Mouse (Mus musculus) midbrain, embryonic 15.5 days (tissue): Measurements from ENCODE around the gene Abca3. TPM values are rescaled to one million over a fixed set of nuclear protein-coding genes. Genes with fewer than 3 reads are reported as not detected.
A peak's percentile ranks its signal among the peaks of the same experiment; 100 is the strongest.
"Not testable (repeated sequence)": the region's sequence is repeated elsewhere in the genome, so short reads cannot be mapped to it uniquely, and the experiment has no call there.

Experiments used
- ATAC-seq: fragments of 200-750 bp; cut with Nextera tagmentation; replicated peaks from 2 replicates; pipeline ENCODE4 v1.8.0; 2017; ENCODE audit warnings: moderate TSS enrichment
- H3K27ac ChIP-seq: fragments of 300-500 bp; sonication (generic); 2 replicates; pipeline ENCODE4 v1.5.1; 2015; ENCODE audit warnings: mild to moderate bottlenecking, inconsistent platforms
- H3K27me3 ChIP-seq: fragments of 300-500 bp; sonication (generic); replicated peaks from 2 replicates; pipeline ENCODE4 v1.6.1; 2015; ENCODE audit warnings: inconsistent platforms
- H3K36me3 ChIP-seq: fragments of 300-500 bp; sonication (generic); replicated peaks from 2 replicates; pipeline ENCODE4 v1.6.1; 2015; ENCODE audit warnings: inconsistent platforms
- H3K4me1 ChIP-seq: fragments of 300-500 bp; sonication (generic); 2 replicates; pipeline ENCODE4 v1.6.1; 2015; ENCODE audit warnings: inconsistent platforms
- H3K4me2 ChIP-seq: fragments of 300-500 bp; sonication (generic); 2 replicates; pipeline ENCODE4 v1.6.1; 2015; ENCODE audit warnings: inconsistent platforms, mild to moderate bottlenecking, moderate library complexity
- H3K4me3 ChIP-seq: fragments of 300-500 bp; sonication (generic); 2 replicates; pipeline ENCODE4 v1.5.1; 2015; ENCODE audit warnings: mild to moderate bottlenecking, inconsistent platforms
- H3K9ac ChIP-seq: fragments of 300-500 bp; sonication (generic); 2 replicates; pipeline ENCODE4 v1.6.1; 2015; ENCODE audit warnings: mild to moderate bottlenecking, inconsistent platforms
- H3K9me3 ChIP-seq: fragments of 300-500 bp; sonication (generic); 2 replicates; pipeline ENCODE4 v1.6.1; 2016; ENCODE audit warnings: inconsistent platforms
- WGBS: fragments of 180-500 bp; shearing (Covaris S2); methylation state at CpG from one replicate; pipeline ENCODE4 v1.1.7; 2015; ENCODE audit warnings: mixed read lengths; 5-methylcytosine and 5-hydroxymethylcytosine counted together
- polyA plus RNA-seq: library from polyadenylated mRNA; unstranded; fragments of >200 nt; fragmentation: Nextera tagmentation; extraction: Ambion mirVana; gene quantifications from 2 replicates; pipeline ENCODE4 v1.2.1, GENCODE M21; 2015

Gene Abca3
- polyA plus RNA-seq, 1 experiment from 2014 or later = 34.6 TPM

GRCm38 (mm10) chr17:24391149-24391548 is 39.4 kb downstream of the Abca3 start:
- Histone ChIP-seq H3K4me1 (no peaks in the 10 kb centered on the region), H3K36me3 (peaks cover 46% of the 10 kb centered on the region)
- WGBS = 67% methylated on average over 8 of the region's 8 CpGs

DNA sequence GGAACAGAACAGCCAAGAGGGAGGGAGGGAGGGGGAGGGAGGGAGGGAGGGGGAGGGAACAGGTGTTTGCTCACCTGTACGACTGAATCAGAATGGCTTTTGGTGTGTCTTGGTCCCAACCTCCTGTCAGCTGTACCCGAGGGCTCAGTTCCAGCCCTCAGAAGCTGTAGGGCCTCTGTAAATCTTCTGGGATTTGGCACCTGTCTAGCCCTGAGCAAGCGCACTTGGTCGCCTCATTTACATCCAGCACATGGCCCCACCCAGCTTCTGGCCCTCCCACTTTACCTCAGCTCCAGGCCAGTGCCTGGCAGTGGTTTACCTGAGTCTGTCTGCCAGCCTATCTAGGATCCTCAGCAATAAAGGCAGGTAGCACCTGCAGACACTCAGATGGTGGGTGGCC is 41.8 kb downstream of the Abca3 start:
- H3K36me3 ChIP-seq = peaks cover 38% of the 10 kb centered on the region

More at GRCm38 (mm10) chr17:24391149-24391548, 39.4 kb downstream of the Abca3 start:
- Histone ChIP-seq H3K27me3 (no peaks in the 10 kb centered on the region), H3K9me3 (no peaks in the 10 kb centered on the region), H3K4me3 (no peak overlapping the region), H3K4me2 (no peak overlapping the region), H3K27ac (no peak overlapping the region), H3K9ac (no peak overlapping the region)
- no peak for ATAC-seq

DNA sequence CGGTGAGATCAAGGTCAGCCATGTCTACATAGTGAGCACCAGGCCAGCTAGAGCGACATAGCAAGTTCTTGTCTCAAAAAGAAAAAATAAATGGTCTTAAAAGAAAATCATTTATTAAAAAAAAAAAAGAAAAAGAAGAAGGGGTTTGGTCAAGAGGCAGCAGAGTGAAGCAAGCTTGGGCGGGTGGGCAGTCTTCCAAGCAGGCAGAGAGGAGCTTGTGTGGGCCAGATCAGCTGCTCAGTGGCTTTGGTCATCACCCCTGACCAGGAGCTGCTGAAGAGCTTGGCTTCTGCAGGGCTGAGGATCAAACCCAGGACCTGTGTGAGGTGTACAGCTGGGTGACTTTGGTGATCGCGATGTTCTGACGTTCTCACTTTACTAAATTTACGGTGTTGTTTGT is 42.7 kb downstream of the Abca3 start:
- Histone ChIP-seq H3K4me2 (no peak overlapping the region), H3K36me3 (peaks cover 34% of the 10 kb centered on the region; the same call in 1 of the 2 replicates), H3K9ac (no peak overlapping the region), H3K27ac (no peak overlapping the region), H3K27me3 (no peaks in the 10 kb centered on the region), H3K9me3 (no peaks in the 10 kb centered on the region), H3K4me1 (no peaks in the 10 kb centered on the region), H3K4me3 (no peak overlapping the region)
- ATAC-seq = no peak
- 93% methylated on average over 7 of the region's 7 CpGs for WGBS

More for the DNA sequence above, 41.8 kb downstream of the Abca3 start:
- Histone ChIP-seq H3K9me3 (no peaks in the 10 kb centered on the region), H3K27ac (no peak overlapping the region), H3K9ac (no peak overlapping the region), H3K4me1 (no peaks in the 10 kb centered on the region), H3K27me3 (no peaks in the 10 kb centered on the region), H3K4me2 (no peak overlapping the region), H3K4me3 (no peak overlapping the region)
- ATAC-seq = no peak
- 48% methylated on average over 3 of the region's 4 CpGs for WGBS

DNA sequence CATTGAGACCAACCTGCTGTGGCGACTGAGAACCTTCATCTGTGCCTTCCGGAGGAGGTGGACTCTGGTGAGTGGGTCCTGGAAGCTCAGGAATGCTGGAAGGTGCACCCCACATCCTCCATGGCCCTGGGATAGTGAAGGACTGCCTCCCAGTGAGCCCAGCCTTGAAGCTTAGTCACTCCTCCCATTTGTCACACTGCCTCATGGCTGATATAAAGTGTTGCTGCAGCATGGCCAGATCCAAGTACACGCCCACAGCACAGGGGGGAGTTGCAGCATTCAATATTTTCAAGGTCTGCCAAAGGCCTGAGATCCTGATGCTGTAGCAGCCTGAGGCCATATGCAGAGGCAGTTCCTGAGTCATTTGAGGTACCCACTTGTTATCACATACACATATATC is 50.6 kb downstream of the Abca3 start:
- Histone ChIP-seq H3K9ac (no peak overlapping the region), H3K27ac (no peak overlapping the region), H3K4me1 (no peaks in the 10 kb centered on the region), H3K27me3 (no peaks in the 10 kb centered on the region), H3K9me3 (no peaks in the 10 kb centered on the region), H3K36me3 (peaks cover 59% of the 10 kb centered on the region), H3K4me2 (no peak overlapping the region), H3K4me3 (no peak overlapping the region)
- no peak for ATAC-seq
- 83% methylated on average over 3 of the region's 3 CpGs for WGBS

DNA sequence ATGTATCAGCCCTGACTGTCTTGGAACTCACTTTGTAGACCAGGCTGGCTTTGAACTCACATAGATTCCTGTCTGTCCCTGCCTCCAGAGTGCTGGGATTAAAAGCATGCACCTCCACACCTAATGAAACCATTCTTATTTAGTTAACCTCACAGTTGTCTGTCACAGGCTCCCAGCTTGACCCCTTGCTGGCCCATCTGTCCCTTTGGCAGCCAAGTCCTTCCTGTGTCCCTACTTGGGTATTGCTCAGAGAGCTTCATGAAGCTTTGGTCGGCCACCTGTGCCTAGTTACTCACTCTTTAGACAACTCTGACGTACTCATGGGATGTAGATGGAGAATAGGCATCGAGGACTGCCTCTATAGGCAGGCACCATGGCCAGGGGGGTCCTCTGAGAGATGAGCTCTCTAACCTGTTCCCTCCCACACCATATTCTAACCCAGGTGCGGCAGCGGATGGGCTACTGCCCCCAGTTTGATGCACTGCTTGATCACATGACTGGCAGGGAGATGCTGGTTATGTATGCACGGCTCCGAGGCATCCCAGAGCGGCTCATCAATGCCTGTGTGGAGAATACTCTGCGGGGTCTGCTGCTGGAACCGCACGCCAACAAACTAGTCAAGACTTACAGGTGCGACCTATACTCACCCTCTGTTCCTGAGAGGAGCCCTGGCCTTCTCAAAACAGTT is 55.5 kb downstream of the Abca3 start:
- no peaks in the 10 kb centered on the region for H3K27me3 ChIP-seq
- H3K9ac ChIP-seq = no peak overlapping the region
- no peak overlapping the region for H3K27ac ChIP-seq
- 86% methylated on average over 12 of the region's 12 CpGs for WGBS
- H3K4me2 ChIP-seq = no peak overlapping the region
- no peak for ATAC-seq
- H3K4me3 ChIP-seq = no peak overlapping the region
- H3K36me3 ChIP-seq = peaks cover 60% of the 10 kb centered on the region
- H3K9me3 ChIP-seq = no peaks in the 10 kb centered on the region
- no peaks in the 10 kb centered on the region for H3K4me1 ChIP-seq

GRCm38 (mm10) chr17:24413557-24414211 is 61.9 kb downstream of the Abca3 start:
- Histone ChIP-seq H3K4me3 (peak overlapping the region; percentile 72), H3K4me1 (peaks cover 22% of the 10 kb centered on the region), H3K9me3 (no peaks in the 10 kb centered on the region), H3K4me2 (peak overlapping the region; percentile 86), H3K27me3 (no peaks in the 10 kb centered on the region), H3K9ac (peak overlapping the region; percentile 45), H3K27ac (peak overlapping the region; percentile 70), H3K36me3 (peaks cover 14% of the 10 kb centered on the region)
- WGBS = 35% methylated on average over 22 of the region's 22 CpGs
- ATAC-seq = peak; percentile 38

DNA sequence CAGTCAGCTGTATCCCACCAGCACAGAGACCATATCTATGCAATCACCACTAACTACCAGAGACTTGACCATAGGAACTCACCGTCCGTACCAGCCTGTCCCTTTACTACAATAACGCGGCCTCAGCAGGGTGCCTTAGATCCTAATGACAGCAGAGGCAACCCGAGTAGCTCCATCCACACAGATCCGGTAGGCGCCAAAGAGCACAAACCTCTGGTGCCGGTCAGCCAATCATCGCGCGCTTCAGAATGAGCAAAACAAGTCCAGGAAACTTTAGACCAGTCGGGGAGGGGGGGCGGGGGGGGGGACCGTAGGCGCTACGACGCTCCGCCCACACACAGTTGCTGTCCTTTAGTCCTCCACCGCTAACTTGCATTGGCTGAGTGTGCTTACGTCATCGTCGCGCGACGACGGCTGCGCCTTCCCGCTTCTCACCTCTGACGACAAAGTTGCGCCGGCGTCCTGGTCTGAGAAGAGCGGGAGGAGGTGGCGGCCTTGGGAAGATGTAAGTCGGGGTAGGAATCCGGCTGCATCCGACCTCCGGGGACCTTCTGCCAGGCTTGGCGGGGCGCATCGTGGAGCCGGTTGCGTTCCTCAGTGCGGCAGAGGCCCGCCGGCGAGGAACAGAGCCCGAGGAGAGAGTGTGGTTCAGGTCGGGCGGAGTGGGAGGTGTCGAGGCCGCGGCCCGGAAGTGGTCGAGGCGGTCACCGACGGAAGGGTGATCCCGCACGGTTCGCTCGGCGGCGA is 62.7 kb downstream of the Abca3 start, which contains the start of gene Rnps1:
Gene Rnps1 (plus strand): TSS at position 336 of the 747 bp plus-strand sequence.
- ATAC-seq = peak; percentile 94
- Histone ChIP-seq H3K9me3 (no peaks in the 10 kb centered on the region), H3K4me3 (peak within 1 kb of the TSS; percentile 72), H3K27ac (peak within 1 kb of the TSS; percentile 88), H3K27me3 (no peaks in the 10 kb centered on the region), H3K4me1 (peaks cover 22% of the 10 kb centered on the region), H3K36me3 (peaks cover 20% of the 10 kb centered on the region), H3K9ac (peak within 1 kb of the TSS; percentile 73), H3K4me2 (peak within 1 kb of the TSS; percentile 86)
- under 1% methylated on average over 64 of the region's 64 CpGs for WGBS

DNA sequence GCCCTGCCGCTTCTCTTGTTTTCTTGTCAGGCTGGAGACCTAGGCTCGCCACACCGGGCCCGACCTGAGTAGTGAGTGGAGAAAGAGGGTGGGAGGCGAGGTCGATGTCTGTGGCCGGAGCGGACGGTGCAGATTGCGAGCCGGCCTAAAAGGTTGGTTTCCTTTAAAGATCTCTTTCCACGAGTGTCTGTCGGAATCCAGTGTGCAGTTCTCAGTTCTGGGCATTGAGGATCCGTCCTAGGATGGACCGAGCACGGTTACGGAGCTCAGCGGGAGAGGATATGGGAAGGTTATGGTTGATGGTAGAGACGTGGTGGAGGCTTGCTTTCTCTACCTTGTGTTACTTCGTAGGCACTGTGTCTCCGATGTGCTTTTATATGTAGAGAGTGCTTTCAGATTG is 63.3 kb downstream of the Abca3 start:
- ATAC-seq = peak; percentile 7; the same call in 1 of the 2 replicates
- Histone ChIP-seq H3K4me2 (peak overlapping the region; percentile 86), H3K27me3 (no peaks in the 10 kb centered on the region), H3K9me3 (no peaks in the 10 kb centered on the region), H3K9ac (peak overlapping the region; percentile 73), H3K4me1 (peaks cover 22% of the 10 kb centered on the region), H3K4me3 (peak overlapping the region; percentile 72), H3K27ac (peak overlapping the region; percentile 88), H3K36me3 (peaks cover 18% of the 10 kb centered on the region)
- under 1% methylated on average over 21 of the region's 21 CpGs for WGBS

DNA sequence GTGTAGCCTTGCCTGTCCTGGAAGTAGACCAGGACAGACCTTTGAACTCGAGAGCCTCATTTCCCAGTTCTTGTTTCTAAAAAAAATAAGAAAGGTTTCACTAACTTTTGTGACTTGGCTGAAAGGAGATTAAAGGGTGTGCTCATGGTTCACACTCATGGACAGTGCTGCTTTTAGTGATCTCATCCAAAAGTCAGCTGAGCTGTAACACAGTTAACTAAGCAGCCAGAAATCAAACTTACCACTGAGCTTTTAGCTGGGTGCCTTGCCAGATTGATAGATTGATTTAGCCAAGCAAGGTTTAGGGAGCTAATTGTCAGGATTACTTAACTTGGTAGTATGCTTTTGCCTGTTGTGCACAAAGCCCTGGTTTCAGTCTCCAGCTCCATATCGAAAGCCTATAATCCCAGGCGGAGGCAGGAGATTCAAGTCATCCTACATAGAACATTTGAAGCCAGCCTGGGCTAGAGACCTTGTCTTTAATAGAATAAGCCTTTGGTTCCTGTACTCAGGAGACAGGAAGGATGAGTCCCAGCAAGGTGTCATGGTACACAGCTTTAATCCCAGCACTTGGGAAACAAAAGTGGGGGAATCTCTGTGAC is 64.4 kb downstream of the Abca3 start:
- no peaks in the 10 kb centered on the region for H3K9me3 ChIP-seq
- peaks cover 22% of the 10 kb centered on the region for H3K4me1 ChIP-seq
- 84% methylated on average over 3 of the region's 3 CpGs for WGBS
- no peaks in the 10 kb centered on the region for H3K27me3 ChIP-seq
- no peak for ATAC-seq
- no peak overlapping the region for H3K27ac ChIP-seq
- H3K4me2 ChIP-seq = peak overlapping the region; percentile 86
- 0 out of 2 replicates have a peak overlapping the region, but pooled peaks have one; percentile 73 for H3K9ac ChIP-seq
- peak overlapping the region; percentile 72 for H3K4me3 ChIP-seq
- peaks cover 26% of the 10 kb centered on the region for H3K36me3 ChIP-seq

DNA sequence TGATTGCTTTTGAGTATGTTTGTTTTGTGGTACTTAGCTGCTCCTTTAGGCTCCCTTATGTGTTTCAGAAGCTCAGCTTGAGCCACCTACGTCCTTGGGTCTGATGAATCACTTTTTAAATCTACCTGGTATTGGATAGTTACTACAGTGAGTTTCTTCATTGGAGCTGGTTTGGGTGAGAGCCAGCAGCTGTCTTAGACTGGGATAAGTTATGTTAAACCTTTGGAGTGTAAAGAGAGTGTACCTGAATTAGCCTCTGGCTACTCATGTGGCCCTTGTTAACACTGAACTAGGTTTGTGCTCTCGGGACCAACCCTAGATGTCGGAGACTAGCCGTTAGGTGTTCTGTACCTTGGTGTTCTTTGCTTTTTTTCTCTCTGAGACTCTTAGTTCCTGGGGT is 71.4 kb downstream of the Abca3 start:
- Histone ChIP-seq H3K27ac (no peak overlapping the region), H3K4me3 (no peak overlapping the region), H3K9ac (no peak overlapping the region), H3K4me1 (peaks cover 13% of the 10 kb centered on the region), H3K36me3 (peaks cover 60% of the 10 kb centered on the region), H3K27me3 (no peaks in the 10 kb centered on the region), H3K4me2 (no peak overlapping the region), H3K9me3 (no peaks in the 10 kb centered on the region)
- ATAC-seq = no peak
- WGBS = 94% methylated on average over 4 of the region's 4 CpGs

- H3K27me3 ChIP-seq = no peaks in the 10 kb centered on the region
- H3K36me3 ChIP-seq = peaks cover 49% of the 10 kb centered on the region
- no peak for ATAC-seq
- H3K9ac ChIP-seq = no peak overlapping the region
- 93% methylated on average over 5 of the region's 5 CpGs for WGBS
- no peak overlapping the region for H3K4me3 ChIP-seq
- no peaks in the 10 kb centered on the region for H3K9me3 ChIP-seq
- no peak overlapping the region for H3K27ac ChIP-seq
- no peak overlapping the region for H3K4me2 ChIP-seq
- H3K4me1 ChIP-seq = peaks cover 13% of the 10 kb centered on the region
Observed at GRCm38 (mm10) chr17:24424489-24424888, 72.7 kb downstream of the Abca3 start.

DNA sequence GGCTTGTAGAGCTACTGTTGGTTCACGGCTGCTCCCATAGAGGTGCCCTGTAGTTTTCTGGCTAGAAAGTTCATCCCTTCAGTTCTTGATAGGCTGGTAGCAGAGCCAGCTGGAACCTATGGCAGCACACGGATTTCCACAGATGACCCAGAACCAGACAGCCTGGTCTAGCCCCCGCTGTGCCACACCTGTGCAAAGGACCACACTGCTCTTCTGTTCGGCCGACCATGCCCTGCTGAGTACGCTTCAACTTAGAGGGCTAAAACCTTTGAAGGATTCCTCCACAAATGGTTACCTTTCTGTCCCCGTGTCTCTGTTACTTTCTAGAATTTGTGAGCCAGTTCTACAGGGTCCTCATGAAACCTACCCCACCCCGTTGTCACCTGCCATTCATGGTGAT is 73.6 kb downstream of the Abca3 start:
- H3K27me3 ChIP-seq, H3K9me3 ChIP-seq, H3K4me2 ChIP-seq, ATAC-seq, H3K27ac ChIP-seq, H3K4me3 ChIP-seq, H3K9ac ChIP-seq: not testable (repeated sequence)
- Histone ChIP-seq H3K36me3 (peaks cover 42% of the 10 kb centered on the region), H3K4me1 (peaks cover 13% of the 10 kb centered on the region)
- WGBS = 99% methylated on average over 6 of the region's 8 CpGs
